Mouse (Mus musculus) heart, adult 2 months (tissue): ENCODE results near the gene Msl2. TPM values are rescaled to one million over a fixed set of nuclear protein-coding genes. Genes with fewer than 3 reads are reported as not detected.

Source experiments
- DNase-seq, 2 experiments: peaks; one replicate each; pipeline ENCODE4 v3.0.0; 2021
- H3K27ac ChIP-seq: fragments of 200-600 bp; 2 replicates; pipeline ENCODE4 v1.8.1; 2022
- H3K27me3 ChIP-seq: fragments of 200-500 bp; 2 replicates; pipeline ENCODE4 v1.6.1; 2012; ENCODE audit warnings: mild to moderate bottlenecking, low read length, inconsistent platforms, mixed read lengths; ENCODE audit not compliant: control insufficient read depth, insufficient read depth
- H3K36me3 ChIP-seq: fragments of 200-500 bp; 2 replicates; pipeline ENCODE4 v1.6.1; 2012; ENCODE audit warnings: low read length, inconsistent platforms; ENCODE audit not compliant: control insufficient read depth, insufficient read depth
- H3K4me1 ChIP-seq: fragments of 200-500 bp; 2 replicates; pipeline ENCODE4 v1.6.1; 2011; ENCODE audit warnings: low read length; ENCODE audit not compliant: control insufficient read depth, insufficient read depth
- H3K4me3 ChIP-seq: fragments of 200-600 bp; 2 replicates; pipeline ENCODE4 v1.8.1; 2022
- H3K79me2 ChIP-seq: fragments of 200-500 bp; replicated peaks from 2 replicates; pipeline ENCODE4 v1.6.1; 2012; ENCODE audit warnings: mild to moderate bottlenecking, inconsistent platforms, low read length, moderate library complexity, mixed read lengths; ENCODE audit not compliant: control insufficient read depth, insufficient read depth
- H3K9ac ChIP-seq: fragments of 200-500 bp; 2 replicates; pipeline ENCODE4 v1.6.1; 2012; ENCODE audit warnings: low read depth, mild to moderate bottlenecking, control low read depth, inconsistent platforms, low read length, mixed read lengths
- CTCF ChIP-seq: fragments of 200-600 bp; IDR thresholded peaks from 2 replicates; pipeline ENCODE4 v1.8.1; 2022; ENCODE audit warnings: antibody characterized with exemption, mild to moderate bottlenecking, moderate library complexity
- EP300 ChIP-seq: fragments of 200-500 bp; IDR thresholded peaks from 2 replicates; pipeline ENCODE4 v1.6.1; 2011; ENCODE audit warnings: low read depth, low read length, control low read depth; ENCODE audit not compliant: insufficient read depth
- POLR2A ChIP-seq: fragments of 200-500 bp; IDR thresholded peaks from 2 replicates; pipeline ENCODE4 v1.6.1; 2011; ENCODE audit warnings: mild to moderate bottlenecking, low read depth, low read length, control low read depth; ENCODE audit not compliant: insufficient read depth
- WGBS: fragments of 180-500 bp; shearing (Covaris S2); methylation state at CpG from one replicate; pipeline ENCODE4 v1.1.7; 2018; 5-methylcytosine and 5-hydroxymethylcytosine counted together
- intact Hi-C: fragments of 180-260 bp; cut with DNase I; formaldehyde crosslinking; loops from one replicate; pipeline ENCODE4 v1.15.1; 2025
- polyA plus RNA-seq: library from polyadenylated mRNA; depleted of rRNA; stranded (reverse); fragments of >200 nt; gene quantifications from 2 replicates; pipeline ENCODE4 v1.2.3, GENCODE M21; 2012
- total RNA-seq, 2 experiments: library from RNA; stranded (reverse); gene quantifications; 2 replicates each; pipeline ENCODE4 v1.2.3; 2021

Gene Msl2
- total and polyA plus RNA-seq, 3 experiments = 10.8 to 35.9 (median 33.5) TPM

- Histone ChIP-seq H3K9ac (no peak overlapping the region), H3K27me3 (no peaks in the 10 kb centered on the region), H3K79me2 (no peaks in the 10 kb centered on the region), H3K4me3 (no peak overlapping the region), H3K4me1 (no peaks in the 10 kb centered on the region), H3K27ac (no peak overlapping the region), H3K36me3 (no peaks in the 10 kb centered on the region)
- intact Hi-C loops = no loop called here
- DNase-seq = no peak
- TF ChIP-seq POLR2A (no peak), CTCF (no peak), EP300 (no peak)
- 52% methylated on average over 6 of the region's 6 CpGs for WGBS
Measured at GRCm38 (mm10) chr9:101052691-101053090, 21.2 kb upstream of the Msl2 start.

DNA sequence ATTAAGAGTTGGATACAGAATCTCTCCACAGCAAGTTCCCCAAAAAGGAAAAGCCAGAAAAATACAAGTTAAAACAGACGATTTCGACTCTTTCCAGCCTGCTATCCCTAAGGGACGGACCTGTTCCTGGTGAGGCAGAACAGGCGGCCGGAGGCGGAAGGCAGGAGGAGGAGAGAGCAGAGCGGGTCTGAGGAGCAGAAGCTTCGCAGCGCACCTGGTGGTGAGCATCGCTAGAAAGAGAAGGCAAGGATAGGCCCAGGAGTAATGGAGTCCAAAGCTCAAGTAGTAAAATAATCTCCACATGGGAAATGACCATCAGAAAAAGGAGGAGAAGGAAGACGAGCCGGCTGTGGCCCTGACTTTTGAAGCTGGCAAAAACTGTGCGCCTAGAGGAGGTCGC lies 20.6 kb upstream of the Msl2 start:
- Histone ChIP-seq H3K27me3 (no peaks in the 10 kb centered on the region), H3K36me3 (no peaks in the 10 kb centered on the region), H3K9ac (no peak overlapping the region), H3K79me2 (no peaks in the 10 kb centered on the region), H3K27ac (no peak overlapping the region), H3K4me1 (no peaks in the 10 kb centered on the region), H3K4me3 (no peak overlapping the region)
- WGBS = 69% methylated on average over 14 of the region's 14 CpGs
- DNase-seq = no peak
- intact Hi-C loops = no loop called here
- no peak for TF ChIP-seq POLR2A
- TF ChIP-seq CTCF = no peak
- no peak for TF ChIP-seq EP300

GRCm38 (mm10) chr9:101057156-101057555 lies 16.7 kb upstream of the Msl2 start:
- intact Hi-C loops = no loop called here
- H3K36me3 ChIP-seq = no peaks in the 10 kb centered on the region
- no peak overlapping the region for H3K27ac ChIP-seq
- H3K4me1 ChIP-seq = no peaks in the 10 kb centered on the region
- no peak for DNase-seq
- TF ChIP-seq EP300 (no peak), CTCF (no peak), POLR2A (no peak)
- no peak overlapping the region for H3K9ac ChIP-seq
- no peaks in the 10 kb centered on the region for H3K79me2 ChIP-seq
- H3K27me3 ChIP-seq = no peaks in the 10 kb centered on the region
- 92% methylated on average over 4 of the region's 4 CpGs for WGBS
- H3K4me3 ChIP-seq = no peak overlapping the region

DNA sequence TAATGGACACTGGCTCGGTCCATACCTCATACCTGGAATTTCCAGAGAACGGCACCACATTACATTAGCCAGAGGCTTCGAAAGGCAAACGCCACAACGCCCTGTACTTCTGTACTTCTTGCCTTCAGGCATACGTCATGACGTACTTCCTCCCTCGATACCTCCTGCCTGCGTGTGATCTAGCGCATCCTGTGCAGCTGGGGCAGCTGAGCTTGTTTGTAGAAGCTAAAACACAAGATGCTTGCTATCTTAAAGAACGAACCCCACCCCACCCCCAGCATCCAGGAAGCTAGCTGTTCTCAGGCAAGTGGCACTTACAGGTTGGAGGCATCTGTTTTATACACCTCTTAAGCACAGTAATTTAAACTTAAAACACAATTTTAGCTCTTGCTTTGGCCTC lies 12.9 kb upstream of the Msl2 start:
- DNase-seq = no peak
- Histone ChIP-seq H3K36me3 (no peaks in the 10 kb centered on the region), H3K27me3 (no peaks in the 10 kb centered on the region), H3K9ac (no peak overlapping the region), H3K4me1 (no peaks in the 10 kb centered on the region), H3K79me2 (no peaks in the 10 kb centered on the region), H3K27ac (no peak overlapping the region), H3K4me3 (no peak overlapping the region)
- WGBS = 41% methylated on average over 11 of the region's 11 CpGs
- intact Hi-C loops = no loop called here
- no peak for TF ChIP-seq POLR2A

DNA sequence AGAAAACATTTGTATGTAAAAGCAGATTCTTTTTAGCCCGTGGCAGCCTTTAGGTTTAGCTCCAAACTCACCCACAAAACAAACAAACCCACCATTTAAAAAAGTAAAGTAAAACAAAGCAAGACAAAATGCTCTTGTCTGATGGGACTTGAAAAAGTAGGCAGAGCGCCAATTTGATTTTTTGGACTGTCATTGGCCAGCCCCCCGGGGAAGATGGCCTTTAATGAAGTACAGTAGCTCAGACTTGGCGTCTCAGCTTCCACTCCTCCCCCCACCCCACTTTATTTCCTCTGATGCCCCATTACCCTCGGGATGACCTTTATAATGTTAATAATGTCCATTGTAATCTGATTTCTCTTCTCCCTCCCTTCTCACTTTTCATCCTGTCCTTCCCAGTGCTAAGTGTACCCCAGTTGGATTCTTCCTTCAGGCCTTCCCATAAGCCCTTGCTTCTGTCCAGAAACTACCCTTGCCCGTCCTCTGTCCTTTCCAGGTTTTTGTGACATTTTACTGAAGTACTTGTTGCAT lies 11.6 kb upstream of the Msl2 start:
- intact Hi-C loops = no loop called here
- no peaks in the 10 kb centered on the region for H3K4me1 ChIP-seq

GRCm38 (mm10) chr9:101065076-101065602 lies 8.8 kb upstream of the Msl2 start:
- Histone ChIP-seq H3K27me3 (no peaks in the 10 kb centered on the region), H3K79me2 (no peaks in the 10 kb centered on the region), H3K36me3 (no peaks in the 10 kb centered on the region), H3K4me1 (no peaks in the 10 kb centered on the region), H3K4me3 (no peak overlapping the region), H3K9ac (no peak overlapping the region), H3K27ac (no peak overlapping the region)
- 85% methylated on average over 3 of the region's 3 CpGs for WGBS
- TF ChIP-seq POLR2A (no peak), EP300 (no peak), CTCF (no peak)
- DNase-seq = no peak
- intact Hi-C loops = no loop called here

More for the DNA sequence above, 11.6 kb upstream of the Msl2 start:
- H3K36me3 ChIP-seq = no peaks in the 10 kb centered on the region
- no peak overlapping the region for H3K9ac ChIP-seq
- H3K79me2 ChIP-seq = no peaks in the 10 kb centered on the region
- 72% methylated on average over 6 of the region's 6 CpGs for WGBS
- TF ChIP-seq POLR2A (no peak), EP300 (no peak), CTCF (no peak)
- no peak overlapping the region for H3K4me3 ChIP-seq
- H3K27me3 ChIP-seq = no peaks in the 10 kb centered on the region
- no peak for DNase-seq
- no peak overlapping the region for H3K27ac ChIP-seq
